Mouse (Mus musculus) MEL (cell line): ENCODE measurements around the gene Myh4. TPM values are rescaled to one million over a fixed set of nuclear protein-coding genes. Genes with fewer than 3 reads are reported as not detected.

Experiments
- DNase-seq: peaks from one replicate; pipeline ENCODE4 v3.0.0; 2011; ENCODE audit warnings: low read depth, low spot score
- H3K27ac ChIP-seq: 2 replicates; pipeline ENCODE4 v1.5.1; 2012; ENCODE audit warnings: low read depth, mild to moderate bottlenecking, control low read depth, low read length, moderate library complexity; ENCODE audit not compliant: control insufficient read depth
- H3K27me3 ChIP-seq, 2 experiments: fragments of 150-350 bp in 1 of 2; sonication (generic) in 1 of 2; 2 replicates each; pipeline ENCODE4 v1.6.1; 2012; ENCODE audit warnings: low read length in 2 of 2, mild to moderate bottlenecking in 2 of 2, improper control_type of control experiment in 1 of 2, moderate library complexity in 1 of 2; ENCODE audit not compliant: insufficient read depth in 2 of 2, control insufficient read depth in 1 of 2
- H3K36me3 ChIP-seq, 2 experiments: 2 replicates each; pipeline ENCODE4 v1.6.1; 2012 to 2014; ENCODE audit warnings: low read length in 2 of 2, improper control_type of control experiment in 1 of 2, inconsistent platforms in 1 of 2, mild to moderate bottlenecking in 1 of 2; ENCODE audit not compliant: insufficient read depth in 2 of 2, control insufficient read depth in 1 of 2
- H3K4me1 ChIP-seq, 2 experiments: fragments of 150-350 bp in 1 of 2; sonication (generic) in 1 of 2; 2 replicates each; pipeline ENCODE4 v1.6.1; 2012; ENCODE audit warnings: low read length in 2 of 2, improper control_type of control experiment in 1 of 2, mild to moderate bottlenecking in 1 of 2; ENCODE audit not compliant: insufficient read depth in 2 of 2, control insufficient read depth in 1 of 2
- H3K4me3 ChIP-seq, 2 experiments: fragments of 150-350 bp in 1 of 2; sonication (generic) in 1 of 2; 2 replicates each; pipeline ENCODE4 v1.5.1; 2012; ENCODE audit warnings: low read depth in 2 of 2, low read length in 2 of 2, mild to moderate bottlenecking in 2 of 2, moderate library complexity in 2 of 2, control low read depth in 1 of 2, improper control_type of control experiment in 1 of 2; ENCODE audit not compliant: control insufficient read depth in 1 of 2, insufficient read depth in 1 of 2
- H3K79me2 ChIP-seq: 2 replicates; pipeline ENCODE4 v1.6.1; 2012; ENCODE audit warnings: mild to moderate bottlenecking, low read length, moderate library complexity; ENCODE audit not compliant: control insufficient read depth, poor library complexity, insufficient read depth
- H3K9ac ChIP-seq: 2 replicates; pipeline ENCODE4 v1.6.1; 2012; ENCODE audit warnings: low read depth, mild to moderate bottlenecking, control low read depth, low read length, moderate library complexity; ENCODE audit not compliant: control insufficient read depth, poor library complexity, severe bottlenecking
- H3K9me3 ChIP-seq: fragments of 150-350 bp; sonication (generic); replicated peaks from 2 replicates; pipeline ENCODE4 v1.6.1; 2012; ENCODE audit warnings: mild to moderate bottlenecking, low read length, improper control_type of control experiment, moderate library complexity; ENCODE audit not compliant: insufficient read depth
- BHLHE40 ChIP-seq: IDR thresholded peaks from 2 replicates; pipeline ENCODE4 v1.6.1; 2012; ENCODE audit warnings: low read depth, mild to moderate bottlenecking, inconsistent platforms, low read length, improper control_type of control experiment, borderline replicate concordance
- E2F4 ChIP-seq: IDR thresholded peaks from 2 replicates; pipeline ENCODE4 v1.6.1; 2011; ENCODE audit warnings: low read depth, low read length, improper control_type of control experiment, borderline replicate concordance
- GABPA ChIP-seq: IDR thresholded peaks from 2 replicates; pipeline ENCODE4 v1.6.1; 2012; ENCODE audit warnings: low read depth, mild to moderate bottlenecking, inconsistent platforms, low read length, improper control_type of control experiment, moderate library complexity
- JUND ChIP-seq: IDR thresholded peaks from 2 replicates; pipeline ENCODE4 v1.6.1; 2011; ENCODE audit warnings: low read depth, mild to moderate bottlenecking, improper control_type of control experiment, low read length
- MEF2A ChIP-seq: IDR thresholded peaks from 2 replicates; pipeline ENCODE4 v1.6.1; 2014; ENCODE audit warnings: low read depth, mild to moderate bottlenecking, inconsistent platforms, low read length, improper control_type of control experiment; ENCODE audit not compliant: poor library complexity, insufficient replicate concordance, severe bottlenecking; ENCODE audit errors: extremely low read depth
- NRF1 ChIP-seq: IDR thresholded peaks from 2 replicates; pipeline ENCODE4 v1.6.1; 2014; ENCODE audit warnings: low read depth, mild to moderate bottlenecking, inconsistent platforms, low read length, improper control_type of control experiment, moderate library complexity; ENCODE audit not compliant: poor library complexity, insufficient read depth, severe bottlenecking
- POLR2AphosphoS2 ChIP-seq: IDR thresholded peaks from 2 replicates; pipeline ENCODE4 v1.6.1; 2011; ENCODE audit warnings: low read length, improper control_type of control experiment
- POLR2AphosphoS5 ChIP-seq: IDR thresholded peaks from 2 replicates; pipeline ENCODE4 v1.6.1; 2012; ENCODE audit warnings: low read depth, borderline replicate concordance, mild to moderate bottlenecking, inconsistent platforms, low read length, moderate library complexity, mixed read lengths
- RAD21 ChIP-seq: IDR thresholded peaks from 2 replicates; pipeline ENCODE4 v1.6.1; 2011; ENCODE audit warnings: mild to moderate bottlenecking, low read depth, low read length, improper control_type of control experiment
- SMC3 ChIP-seq: IDR thresholded peaks from 2 replicates; pipeline ENCODE4 v1.6.1; 2011; ENCODE audit warnings: low read depth, low read length, improper control_type of control experiment
- TCF12 ChIP-seq: IDR thresholded peaks from 2 replicates; pipeline ENCODE4 v1.6.1; 2014; ENCODE audit warnings: low read depth, mild to moderate bottlenecking, inconsistent platforms, low read length, improper control_type of control experiment, moderate library complexity
- USF1 ChIP-seq: IDR thresholded peaks from 2 replicates; pipeline ENCODE4 v1.6.1; 2014; ENCODE audit warnings: low read depth, mild to moderate bottlenecking, inconsistent platforms, low read length, improper control_type of control experiment, moderate library complexity
- USF2 ChIP-seq, 2 experiments: IDR thresholded peaks; 2 replicates each; pipeline ENCODE4 v1.6.1; 2011 to 2012; ENCODE audit warnings: improper control_type of control experiment in 2 of 2, low read length in 2 of 2, borderline replicate concordance in 1 of 2, inconsistent platforms in 1 of 2, low read depth in 1 of 2, mild to moderate bottlenecking in 1 of 2; ENCODE audit not compliant: insufficient read depth in 1 of 2
- ZC3H11A ChIP-seq: IDR thresholded peaks from 2 replicates; pipeline ENCODE4 v1.6.1; 2012; ENCODE audit warnings: low read depth, mild to moderate bottlenecking, inconsistent platforms, low read length, improper control_type of control experiment
- ZKSCAN1 ChIP-seq: IDR thresholded peaks from 2 replicates; pipeline ENCODE4 v1.6.1; 2012; ENCODE audit warnings: low read depth, mild to moderate bottlenecking, inconsistent platforms, low read length, improper control_type of control experiment, moderate library complexity
- polyA plus RNA-seq, 2 experiments: library from polyadenylated mRNA; stranded (reverse) in 1 of 2; unstranded in 1 of 2; fragments of >175 nt in 1 of 2; fragments of >200 nt in 1 of 2; gene quantifications; 2 replicates each; pipeline versions ENCODE4 v1.2.1 to v1.2.4; 2012; ENCODE audit warnings: low replicate concordance in 2 of 2, low read depth in 1 of 2; ENCODE audit not compliant: insufficient read length in 2 of 2, insufficient read depth in 1 of 2, missing spikeins in 1 of 2
- total RNA-seq: library from RNA; depleted of rRNA; stranded (reverse); fragments of 300-350 nt; gene quantifications from 2 replicates; pipeline ENCODE4 v1.2.3, GENCODE M21; 2012; rRNA removed

Myh4 gene
- total and polyA plus RNA-seq, 3 experiments: not detected

DNA sequence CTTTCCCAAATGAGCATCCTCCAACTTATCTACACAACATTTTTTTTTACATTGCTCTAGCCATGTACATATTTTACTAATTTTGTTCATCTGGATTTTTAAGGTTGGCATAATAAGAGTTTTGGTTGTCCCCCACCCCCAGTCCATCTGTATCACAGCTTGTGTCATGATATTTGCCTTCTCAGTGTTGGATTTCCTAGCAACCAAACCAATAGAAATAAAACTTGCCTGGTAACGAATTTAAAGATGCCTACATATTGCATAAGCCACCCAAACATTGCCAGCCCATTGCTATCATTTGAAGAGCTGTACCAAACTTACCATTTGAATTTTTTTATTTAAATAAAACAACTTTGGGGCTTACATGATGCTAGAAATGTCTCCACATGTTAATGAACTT, 55.6 kb downstream of the Myh4 start:
- no peaks in the 10 kb centered on the region for H3K36me3 ChIP-seq
- TF ChIP-seq TCF12 (no peak), POLR2AphosphoS5 (no peak), JUND (no peak), ZC3H11A (no peak), GABPA (no peak), MEF2A (no peak), ZKSCAN1 (no peak), POLR2AphosphoS2 (no peak), E2F4 (no peak), NRF1 (no peak), RAD21 (no peak), USF1 (no peak), SMC3 (no peak), BHLHE40 (no peak), USF2 (IDR thresholded peaks at IDR 0.05; ENCODE audit: borderline replicate concordance in 1 of 2, insufficient read depth in 1 of 2, low read depth in 1 of 2, low read length in 2 of 2) (no peak)

More for the DNA sequence above, 55.6 kb downstream of the Myh4 start:
- DNase-seq: no peak
- no peaks in the 10 kb centered on the region; a peak in 1 of 4 replicates for H3K27me3 ChIP-seq
- no peaks in the 10 kb centered on the region for H3K4me1 ChIP-seq
- no peak overlapping the region for H3K9ac ChIP-seq
- H3K79me2 ChIP-seq: no peaks in the 10 kb centered on the region
- H3K27ac ChIP-seq: no peak overlapping the region
- H3K4me3 ChIP-seq: no peak overlapping the region
- H3K9me3 ChIP-seq: no peaks in the 10 kb centered on the region

Other genes with a start within 250 kb of the Myh4 start
- gene Tmem220, start 212.9 kb upstream of the Myh4 start, total RNA-seq: 0.23 and 0.35 TPM in 2 replicates
- gene Tmem220, start 212.9 kb upstream of the Myh4 start, polyA plus RNA-seq: under 1 TPM in 1 of 2 experiments, not detected in 1; 0.99 TPM
- 23.0 and 27.8 TPM in 2 replicates for gene Adprm, start 185.4 kb upstream of the Myh4 start, total RNA-seq
- 100 to 1,000 TPM in 1 of 2 experiments, 10 to 100 TPM in 1; 19.7 to 531 TPM for gene Adprm, start 185.4 kb upstream of the Myh4 start, polyA plus RNA-seq
- 29.8 and 32.9 TPM in 2 replicates for gene Sco1, start 185.4 kb upstream of the Myh4 start, total RNA-seq
- 10 to 100 TPM in 1 of 2 experiments, not detected in 1; 14.1 TPM for gene Sco1, start 185.4 kb upstream of the Myh4 start, polyA plus RNA-seq
- gene Myh3, start 159.7 kb upstream of the Myh4 start, total RNA-seq: 0.81 and 1.5 TPM in 2 replicates
- 1 to 10 TPM in 1 of 2 experiments, not detected in 1; 1.7 TPM for gene Myh3, start 159.7 kb upstream of the Myh4 start, polyA plus RNA-seq
- not detected in 2 replicates for gene Myh2, start 67.0 kb upstream of the Myh4 start, total RNA-seq
- not detected for gene Myh2, start 67.0 kb upstream of the Myh4 start, polyA plus RNA-seq
- not detected in 2 replicates for gene Myh1, start 38.0 kb upstream of the Myh4 start, total RNA-seq
- not detected for gene Myh1, start 38.0 kb upstream of the Myh4 start, polyA plus RNA-seq
- not detected in 2 replicates for gene Myh8, start 39.1 kb downstream of the Myh4 start, total RNA-seq
- gene Myh8, start 39.1 kb downstream of the Myh4 start, polyA plus RNA-seq: not detected
- not detected in 2 replicates for gene Myh13, start 83.6 kb downstream of the Myh4 start, total RNA-seq
- not detected for gene Myh13, start 83.6 kb downstream of the Myh4 start, polyA plus RNA-seq
- 0.03 and 0.04 TPM in 2 replicates for gene Gas7, start 217.4 kb downstream of the Myh4 start, total RNA-seq
- not detected for gene Gas7, start 217.4 kb downstream of the Myh4 start, polyA plus RNA-seq